Mouse (Mus musculus): Measurements from ENCODE around the gene Tmem176a.

- peak; percentile 49 for TF ChIP-seq CTCF (IDR thresholded peaks at IDR 0.05; ENCODE audit: low read depth)
- TF ChIP-seq EP300 (IDR thresholded peaks at IDR 0.05; ENCODE audit: low read depth): no peak
These were observed 17.0 kb downstream of the Tmem176a start for GRCm38 (mm10) chr6:48857613-48858302.

All from liver, postnatal 0 days (tissue).